Mouse (Mus musculus): ENCODE data around the gene Vhl.
A peak's percentile ranks its signal among the peaks of the same experiment; 100 is the strongest.

Gene Vhl

DNA sequence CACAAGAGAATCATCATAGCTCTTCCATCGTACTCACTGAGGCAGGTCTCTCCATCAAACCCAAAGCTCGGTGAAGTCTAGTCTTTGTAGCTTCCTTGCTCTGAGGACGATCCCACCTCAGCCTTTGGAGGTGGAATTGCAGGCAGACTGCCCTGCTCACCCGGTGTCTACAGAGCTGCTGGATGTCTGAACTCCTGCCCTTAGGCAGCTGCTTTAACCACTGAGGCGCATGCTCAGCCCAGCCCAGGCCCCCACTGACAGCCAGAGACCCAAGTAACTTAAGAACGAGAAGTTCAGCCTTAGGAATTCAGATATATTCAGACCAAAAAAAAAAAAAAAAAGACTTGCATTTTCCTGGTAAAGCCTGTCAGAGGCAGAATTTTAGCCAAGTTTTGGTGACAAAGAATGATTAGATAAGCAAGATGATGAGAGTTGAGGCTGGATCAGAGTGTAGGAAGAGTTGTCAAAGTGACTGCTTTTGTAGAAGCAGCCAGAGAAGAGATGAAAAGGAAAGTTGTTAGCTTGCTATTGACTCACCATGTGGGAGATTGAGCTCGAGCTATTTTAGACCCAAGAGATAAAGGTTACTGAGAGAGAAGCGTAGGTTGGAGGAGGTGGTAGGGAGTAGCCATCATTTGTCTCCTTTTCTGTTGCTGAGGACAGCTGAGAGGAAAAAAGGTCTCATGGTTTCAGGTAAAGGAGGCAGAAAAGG lies 11.3 kb upstream of the Vhl start:
- H3K4me1 ChIP-seq (replicated peaks; ENCODE audit: low read depth, low read length): peaks cover 72% of the 10 kb centered on the region
- TF ChIP-seq NANOG (IDR thresholded peaks at IDR 0.05; ENCODE audit: borderline replicate concordance, low read length): no peak
- TF ChIP-seq POU5F1 (IDR thresholded peaks at IDR 0.05; ENCODE audit: borderline replicate concordance, low read length): no peak
- TF ChIP-seq CTCF (conservative IDR thresholded peaks at IDR 0.05; ENCODE audit: low read length): no peak

DNA sequence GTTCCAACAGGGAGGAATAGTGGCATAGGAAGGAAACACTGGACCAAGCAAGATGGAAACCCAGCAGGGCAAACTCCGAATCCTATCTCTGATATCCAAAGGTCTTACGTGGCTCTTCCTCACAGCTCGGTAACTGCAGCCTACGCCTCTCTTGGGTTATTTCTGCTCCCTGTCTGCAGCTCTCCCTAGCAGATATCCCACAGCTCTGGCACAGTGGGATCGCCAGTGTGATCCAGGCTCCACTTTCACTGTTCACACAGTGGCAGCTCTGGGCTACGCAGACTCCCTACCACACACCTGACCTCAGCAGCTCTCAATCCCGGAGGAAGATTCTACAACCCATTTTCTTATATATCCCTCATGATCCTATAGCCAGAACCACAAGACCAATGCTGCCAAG lies 9.6 kb upstream of the Vhl start:
- Histone ChIP-seq H3K27me3 (ENCODE audit: insufficient read depth, low read length) (no peaks in the 10 kb centered on the region), H3K4me1 (replicated peaks; ENCODE audit: low read depth, low read length) (peaks cover 73% of the 10 kb centered on the region), H3K36me3 (ENCODE audit: insufficient read depth, low read length) (peaks cover 89% of the 10 kb centered on the region), H3K4me3 (replicated peaks; ENCODE audit: low read length) (no peak overlapping the region), H3K9me3 (ENCODE audit: low read length) (no peaks in the 10 kb centered on the region)
- TF ChIP-seq CTCF (conservative IDR thresholded peaks at IDR 0.05; ENCODE audit: low read length) (no peak), POU5F1 (IDR thresholded peaks at IDR 0.05; ENCODE audit: borderline replicate concordance, low read length) (no peak), NANOG (IDR thresholded peaks at IDR 0.05; ENCODE audit: borderline replicate concordance, low read length) (no peak)

More for the DNA sequence above, 11.3 kb upstream of the Vhl start:
- Histone ChIP-seq H3K4me3 (replicated peaks; ENCODE audit: low read length) (no peak overlapping the region), H3K9me3 (ENCODE audit: low read length) (no peaks in the 10 kb centered on the region), H3K36me3 (ENCODE audit: insufficient read depth, low read length) (peaks cover 96% of the 10 kb centered on the region), H3K27me3 (ENCODE audit: insufficient read depth, low read length) (no peaks in the 10 kb centered on the region)

DNA sequence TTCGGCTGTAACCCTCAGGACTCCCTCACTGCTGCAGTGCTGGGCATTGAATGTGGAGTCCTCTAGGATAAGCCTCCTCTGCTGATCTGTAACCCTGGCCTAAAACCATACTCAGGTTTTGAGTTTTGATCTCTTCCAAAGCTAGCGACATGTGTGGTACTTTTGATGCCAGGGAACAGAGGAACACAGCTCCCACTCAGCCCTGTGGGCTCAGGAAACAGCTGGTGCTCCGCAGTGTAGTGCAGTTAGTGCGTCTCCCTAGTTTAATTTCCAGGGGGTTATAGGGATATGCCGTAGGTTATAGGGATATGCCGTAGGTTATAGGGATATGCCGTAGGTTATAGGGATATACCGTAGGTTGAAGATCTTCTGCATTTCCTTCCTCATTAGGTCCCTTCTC lies 8.8 kb upstream of the Vhl start:
- no peaks in the 10 kb centered on the region for H3K27me3 ChIP-seq (ENCODE audit: insufficient read depth, low read length)
- peaks cover 81% of the 10 kb centered on the region for H3K36me3 ChIP-seq (ENCODE audit: insufficient read depth, low read length)
- H3K4me3 ChIP-seq (replicated peaks; ENCODE audit: low read length): no peak overlapping the region
- TF ChIP-seq CTCF (conservative IDR thresholded peaks at IDR 0.05; ENCODE audit: low read length) (no peak), NANOG (IDR thresholded peaks at IDR 0.05; ENCODE audit: borderline replicate concordance, low read length) (no peak), POU5F1 (IDR thresholded peaks at IDR 0.05; ENCODE audit: borderline replicate concordance, low read length) (no peak)
- H3K4me1 ChIP-seq (replicated peaks; ENCODE audit: low read depth, low read length): peaks cover 65% of the 10 kb centered on the region
- no peaks in the 10 kb centered on the region for H3K9me3 ChIP-seq (ENCODE audit: low read length)

DNA sequence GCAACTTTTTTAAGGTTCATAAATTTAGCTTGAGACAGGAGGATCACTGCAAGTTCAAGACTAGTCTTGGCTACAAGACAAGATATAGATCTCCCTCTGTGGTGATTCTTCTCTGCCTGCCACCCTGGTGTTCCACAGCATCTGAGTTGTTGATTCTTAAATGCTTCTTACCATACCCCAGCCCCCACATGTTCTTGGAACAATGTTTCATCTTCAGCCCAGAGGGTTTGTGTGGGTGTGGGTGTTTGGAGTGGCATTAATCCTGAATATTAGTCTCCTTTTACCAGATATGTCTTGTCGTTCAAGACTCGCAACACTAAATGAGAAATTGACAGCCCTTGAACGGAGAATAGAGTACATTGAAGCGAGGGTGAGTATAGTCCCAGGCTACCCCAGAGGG lies 8.3 kb upstream of the Vhl start:
- TF ChIP-seq POU5F1 (IDR thresholded peaks at IDR 0.05; ENCODE audit: borderline replicate concordance, low read length): no peak
- TF ChIP-seq CTCF (conservative IDR thresholded peaks at IDR 0.05; ENCODE audit: low read length): no peak
- TF ChIP-seq NANOG (IDR thresholded peaks at IDR 0.05; ENCODE audit: borderline replicate concordance, low read length): no peak
- Histone ChIP-seq H3K27me3 (ENCODE audit: insufficient read depth, low read length) (no peaks in the 10 kb centered on the region), H3K4me3 (replicated peaks; ENCODE audit: low read length) (no peak overlapping the region), H3K4me1 (replicated peaks; ENCODE audit: low read depth, low read length) (peaks cover 61% of the 10 kb centered on the region), H3K9me3 (ENCODE audit: low read length) (no peaks in the 10 kb centered on the region), H3K36me3 (ENCODE audit: insufficient read depth, low read length) (peaks cover 76% of the 10 kb centered on the region)

DNA sequence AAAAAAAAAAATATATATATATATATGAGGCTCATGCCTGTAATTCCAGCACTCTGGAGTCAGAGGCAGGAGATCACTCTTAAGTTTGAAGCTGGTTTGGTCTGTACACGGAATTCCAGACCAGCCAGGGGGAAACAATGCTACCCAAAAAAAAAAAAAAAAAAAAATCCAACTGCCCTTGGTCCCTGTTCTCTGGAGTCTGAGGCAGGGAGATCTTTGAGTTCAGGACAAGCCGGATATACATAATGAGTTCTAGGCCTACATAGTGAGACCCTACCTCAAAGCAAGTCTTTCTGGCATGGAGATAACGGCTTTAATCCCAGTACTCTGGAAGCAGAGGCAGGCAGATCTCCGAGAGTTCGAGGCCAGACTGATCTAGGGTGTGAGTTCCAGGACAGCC lies 373 bp upstream of the Vhl start:
- Histone ChIP-seq H3K9me3 (ENCODE audit: low read length) (no peaks in the 10 kb centered on the region), H3K27me3 (ENCODE audit: insufficient read depth, low read length) (peaks cover 6% of the 10 kb centered on the region), H3K4me1 (replicated peaks; ENCODE audit: low read depth, low read length) (peaks cover 32% of the 10 kb centered on the region), H3K4me3 (replicated peaks; ENCODE audit: low read length) (peak overlapping the region; percentile 65), H3K36me3 (ENCODE audit: insufficient read depth, low read length) (peaks cover 26% of the 10 kb centered on the region)
- TF ChIP-seq NANOG (IDR thresholded peaks at IDR 0.05; ENCODE audit: borderline replicate concordance, low read length) (no peak), POU5F1 (IDR thresholded peaks at IDR 0.05; ENCODE audit: borderline replicate concordance, low read length) (no peak), CTCF (conservative IDR thresholded peaks at IDR 0.05; ENCODE audit: low read length) (no peak)

GRCm38 (mm10) chr6:113624989-113625770 lies 1.4 kb downstream of the Vhl start:
- H3K4me1 ChIP-seq (replicated peaks; ENCODE audit: low read depth, low read length): peaks cover 27% of the 10 kb centered on the region
- peak overlapping the region; percentile 86 for H3K4me3 ChIP-seq (replicated peaks; ENCODE audit: low read length)
- TF ChIP-seq CTCF (conservative IDR thresholded peaks at IDR 0.05; ENCODE audit: low read length): no peak
- no peak for TF ChIP-seq POU5F1 (IDR thresholded peaks at IDR 0.05; ENCODE audit: borderline replicate concordance, low read length)
- no peak for TF ChIP-seq NANOG (IDR thresholded peaks at IDR 0.05; ENCODE audit: borderline replicate concordance, low read length)
- peaks cover 43% of the 10 kb centered on the region for H3K36me3 ChIP-seq (ENCODE audit: insufficient read depth, low read length)
- H3K27me3 ChIP-seq (ENCODE audit: insufficient read depth, low read length): peaks cover 6% of the 10 kb centered on the region
- H3K9me3 ChIP-seq (ENCODE audit: low read length): no peaks in the 10 kb centered on the region

DNA sequence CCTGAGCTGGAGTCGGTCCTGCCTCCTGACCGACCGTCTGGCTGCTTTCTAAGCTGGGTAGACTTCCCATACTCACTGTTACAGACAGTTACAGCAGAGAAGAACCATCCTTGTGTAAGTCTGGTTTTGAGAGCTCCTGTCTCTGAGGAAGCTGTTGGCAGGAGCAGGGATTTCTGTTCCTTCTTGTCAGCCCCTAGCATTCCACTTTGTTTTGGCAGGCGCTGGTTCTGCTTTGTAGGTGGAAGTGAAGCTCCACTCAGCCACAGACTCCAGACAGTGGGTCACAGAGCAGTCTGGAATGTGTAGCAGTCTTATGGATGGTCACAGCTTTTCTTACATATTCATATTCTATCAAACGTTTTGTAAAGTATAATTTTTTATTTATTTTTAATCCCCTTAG lies 6.6 kb downstream of the Vhl start:
- H3K4me3 ChIP-seq (replicated peaks; ENCODE audit: low read length): no peak overlapping the region
- H3K36me3 ChIP-seq (ENCODE audit: insufficient read depth, low read length): peaks cover 65% of the 10 kb centered on the region
- no peaks in the 10 kb centered on the region for H3K9me3 ChIP-seq (ENCODE audit: low read length)
- no peak for TF ChIP-seq CTCF (conservative IDR thresholded peaks at IDR 0.05; ENCODE audit: low read length)
- H3K27me3 ChIP-seq (ENCODE audit: insufficient read depth, low read length): no peaks in the 10 kb centered on the region
- peaks cover 24% of the 10 kb centered on the region for H3K4me1 ChIP-seq (replicated peaks; ENCODE audit: low read depth, low read length)

DNA sequence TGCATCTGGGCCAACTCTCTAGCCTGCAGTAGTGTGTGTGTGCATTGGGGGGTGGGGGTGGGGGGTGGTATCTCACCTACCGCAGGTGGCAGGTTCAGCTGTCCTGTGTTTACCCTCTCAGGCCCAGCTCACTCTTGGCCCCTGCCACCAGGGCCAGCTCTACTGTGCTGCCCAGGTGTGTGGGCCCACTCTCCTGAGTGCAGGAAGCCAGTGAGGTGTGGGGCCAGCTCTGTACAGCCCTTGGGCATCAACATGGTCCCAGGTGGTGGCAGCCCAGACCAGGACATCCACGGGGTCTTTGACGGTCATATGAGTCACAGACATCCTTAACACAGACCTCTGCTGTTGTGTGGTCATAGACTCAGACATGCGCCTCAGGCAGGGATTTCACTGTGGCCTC lies 9.1 kb downstream of the Vhl start:
- Histone ChIP-seq H3K36me3 (ENCODE audit: insufficient read depth, low read length) (peaks cover 46% of the 10 kb centered on the region), H3K4me1 (replicated peaks; ENCODE audit: low read depth, low read length) (peaks cover 31% of the 10 kb centered on the region), H3K27me3 (ENCODE audit: insufficient read depth, low read length) (no peaks in the 10 kb centered on the region), H3K9me3 (ENCODE audit: low read length) (no peaks in the 10 kb centered on the region), H3K4me3 (replicated peaks; ENCODE audit: low read length) (no peak overlapping the region)
- TF ChIP-seq NANOG (IDR thresholded peaks at IDR 0.05; ENCODE audit: borderline replicate concordance, low read length): no peak
- TF ChIP-seq CTCF (conservative IDR thresholded peaks at IDR 0.05; ENCODE audit: low read length): no peak
- no peak for TF ChIP-seq POU5F1 (IDR thresholded peaks at IDR 0.05; ENCODE audit: borderline replicate concordance, low read length)
